Mouse (Mus musculus) lung, adult 18-20 months (tissue): ENCODE measurements around the gene Prr7.

ENCODE experiments used
- DNase-seq, 2 experiments: peaks; one replicate each; pipeline ENCODE4 v3.0.0; 2022; ENCODE audit warnings: mixed read lengths in 2 of 2

The Prr7 gene

DNA sequence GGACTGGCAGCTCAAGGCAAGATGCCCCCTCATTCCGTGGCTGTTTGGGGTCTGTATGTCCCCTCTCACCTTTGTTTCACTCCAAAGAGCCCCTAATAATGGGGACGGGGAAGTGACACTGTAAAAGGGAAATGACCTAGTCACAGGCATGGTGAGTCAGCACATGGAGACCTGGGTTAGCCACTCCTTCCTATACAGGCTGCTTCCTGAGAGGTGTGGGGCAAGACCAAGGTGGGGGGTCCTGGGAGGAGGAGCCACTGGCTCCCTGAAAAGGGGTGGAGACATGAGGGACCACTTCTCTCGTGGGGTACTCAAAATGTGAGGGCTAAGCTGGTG is 46.2 kb downstream of the Prr7 start:
- DNase-seq = peak in 1 of 2 experiments; percentile 39

DNA sequence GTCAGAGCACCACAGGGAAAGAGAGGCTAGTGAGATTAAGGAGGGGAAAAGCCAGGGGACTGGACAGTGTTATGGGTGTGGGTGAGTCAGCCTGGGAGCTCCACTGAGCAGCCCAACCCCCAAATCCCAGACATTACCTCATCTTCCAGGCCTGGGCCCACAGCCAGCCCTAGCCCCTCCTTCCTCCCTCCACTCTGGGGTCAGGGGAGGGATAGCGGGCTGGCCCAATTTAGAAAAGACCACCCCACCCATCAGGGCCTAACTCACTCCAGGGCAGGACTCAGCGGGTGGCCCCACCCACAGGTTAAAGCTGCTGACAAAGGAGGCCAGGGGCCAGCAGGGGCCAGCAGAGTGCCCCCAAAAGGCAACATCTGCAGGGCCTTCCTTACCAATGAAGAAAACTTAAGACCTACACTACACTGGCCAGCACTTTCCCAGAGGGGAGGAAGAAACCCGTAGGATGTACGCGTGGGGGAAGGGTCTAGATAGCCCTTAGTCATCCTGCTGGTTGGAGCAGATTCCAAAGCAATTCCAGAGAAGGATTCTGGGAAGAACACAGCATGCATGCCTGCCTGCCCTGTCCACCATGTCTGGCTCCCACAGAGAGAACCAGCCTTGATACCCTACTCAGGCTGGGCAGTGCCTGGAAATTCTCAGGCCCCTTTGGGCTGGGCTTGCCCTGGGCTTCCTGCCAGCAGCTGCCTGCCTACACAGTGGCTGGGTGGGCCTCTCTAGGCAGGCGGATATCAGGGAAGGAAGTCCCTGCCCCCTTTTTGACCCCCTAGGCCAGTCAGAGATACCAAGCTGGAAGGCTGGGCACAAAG is 46.8 kb downstream of the Prr7 start:
- DNase-seq = peak; percentile 86 to 90

GRCm38 (mm10) chr13:55511492-55511861 is 47.4 kb downstream of the Prr7 start:
- DNase-seq = peak in 1 of 2 experiments; percentile 26

- DNase-seq = peak; percentile 55 to 64
These were observed 48.4 kb downstream of the Prr7 start for GRCm38 (mm10) chr13:55512379-55513031.

GRCm38 (mm10) chr13:55513111-55513748 is 49.2 kb downstream of the Prr7 start, which contains the start of gene Pdlim7:
Pdlim7 (minus strand) TSS chr13:55513676.
- peak; percentile 87 to 90 for DNase-seq

DNA sequence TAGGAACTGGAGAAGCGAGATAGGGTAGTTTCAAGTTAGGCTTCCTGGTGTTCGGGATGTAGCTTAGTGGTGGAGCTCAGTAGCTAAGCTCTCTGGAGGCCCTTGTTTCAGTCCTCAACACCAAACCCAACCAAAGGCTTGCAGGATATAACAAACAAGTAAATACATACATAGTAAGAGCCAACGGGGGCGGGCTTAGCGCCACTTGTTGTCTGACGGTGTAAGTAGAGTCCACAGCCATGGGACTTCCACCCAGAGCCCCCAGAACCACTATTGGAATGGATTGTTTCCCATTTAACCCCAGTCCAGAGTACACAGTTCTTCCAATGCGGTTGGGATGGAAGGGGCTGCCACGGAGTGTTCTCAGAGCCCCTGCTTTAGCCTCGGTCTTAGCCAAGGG is 49.8 kb downstream of the Prr7 start:
- DNase-seq = no peak

DNA sequence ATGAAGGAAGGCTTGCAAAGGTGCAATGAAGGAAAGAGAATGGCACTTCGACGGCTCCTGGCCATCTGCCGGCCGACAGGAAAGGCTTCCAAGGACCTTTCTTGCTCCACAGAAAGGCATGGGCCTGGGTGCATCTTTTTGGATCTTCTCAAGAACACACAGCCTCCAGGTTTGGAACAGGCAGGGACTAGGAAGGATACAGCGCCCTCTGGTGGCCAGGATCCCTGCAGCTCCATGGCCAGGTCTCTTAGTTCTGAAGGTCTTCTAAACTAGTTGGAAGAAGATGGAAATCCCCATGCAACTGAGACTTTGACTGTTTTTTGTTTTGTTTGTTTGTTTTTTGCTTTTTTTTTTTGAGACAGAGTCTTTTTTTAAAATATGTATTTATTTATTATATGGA is 52.9 kb downstream of the Prr7 start:
- DNase-seq = peak; percentile 80

DNA sequence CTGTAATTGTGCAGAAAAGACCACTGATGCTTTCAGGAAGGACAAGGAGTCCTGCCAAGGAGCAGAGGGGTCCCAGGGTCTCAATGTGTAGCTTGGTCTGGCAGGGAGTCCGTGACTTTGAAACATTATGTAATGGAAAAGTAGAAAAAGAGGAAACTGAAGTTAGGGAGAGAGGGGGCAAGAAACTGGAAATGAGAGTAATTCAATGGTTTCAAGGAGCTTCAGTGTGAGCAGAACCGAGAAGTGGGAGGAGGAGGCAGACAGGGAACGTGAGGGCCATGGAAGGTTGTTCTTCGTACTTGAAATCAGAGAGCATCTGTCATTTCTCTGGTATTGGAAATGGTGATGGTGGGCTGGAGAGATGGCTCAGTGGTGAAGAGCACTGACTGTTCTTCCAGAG is 55.5 kb downstream of the Prr7 start:
- no peak for DNase-seq

- DNase-seq = no peak
These were observed 58.7 kb downstream of the Prr7 start for GRCm38 (mm10) chr13:55522730-55523129.
